ENCODE assay signal across 16 mouse cellular contexts in the genomic region with DNA sequence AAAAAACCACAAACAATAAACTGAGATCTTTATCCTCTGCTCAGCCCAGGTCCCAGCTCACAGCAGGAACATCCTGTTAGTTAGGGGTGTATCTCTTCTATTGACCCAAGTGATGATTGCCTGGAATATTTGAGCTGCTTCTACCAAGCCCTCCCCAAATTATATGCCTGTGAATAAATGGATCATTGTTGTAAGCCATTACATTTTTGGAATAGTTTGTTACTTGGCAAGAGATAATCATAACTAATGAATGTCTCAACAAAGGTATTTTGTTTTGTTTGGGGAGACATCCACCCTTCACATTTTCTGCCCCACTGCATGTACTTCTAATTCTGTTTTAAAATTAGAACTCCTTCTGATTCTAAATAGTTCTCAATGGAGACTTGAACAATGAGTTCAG.
"Had no signal": no experiment of that assay in that cellular context is flagged by ENCODE, and none has a peak within 500 bp of the region (broad histone marks: within the 10 kb centered on the region; RNA-seq: fewer than 3 reads in every experiment).

No protein-coding gene starts in this region.

- H3K27me3 ChIP-seq: neural tube, embryonic 13.5 days; neural tube, embryonic 15.5 days; stomach, embryonic 15.5 days had no signal

- H3K9ac ChIP-seq: neural tube, embryonic 13.5 days; neural tube, embryonic 15.5 days; stomach, embryonic 15.5 days had no signal

- H3K9me3 ChIP-seq: neural tube, embryonic 15.5 days; stomach, embryonic 15.5 days had no signal

- H3K36me3 ChIP-seq: neural tube, embryonic 13.5 days; neural tube, embryonic 15.5 days; stomach, embryonic 15.5 days had no signal

- H3K27ac ChIP-seq: neural tube, embryonic 13.5 days; neural tube, embryonic 15.5 days; stomach, embryonic 15.5 days; stomach, postnatal 0 days had no signal

- H3K4me2 ChIP-seq: neural tube, embryonic 13.5 days; neural tube, embryonic 15.5 days; stomach, embryonic 15.5 days had no signal

- DNase-seq: retina, postnatal 1 day; right cerebral cortex, adult 18-20 months; right cerebral cortex, postnatal 14 days; right cerebral cortex, postnatal 25 days; right cerebral cortex, postnatal 4 days; spleen, adult 18-20 months; thymus, adult 18-20 months; thymus, adult 2 months; thymus, postnatal 14 days; thymus, postnatal 25 days; thymus, postnatal 36 days; thymus, postnatal 4 days had no signal

- H3K4me3 ChIP-seq: neural tube, embryonic 13.5 days; neural tube, embryonic 15.5 days; stomach, embryonic 15.5 days had no signal

- H3K4me1 ChIP-seq: neural tube, embryonic 13.5 days; neural tube, embryonic 15.5 days; stomach, embryonic 15.5 days had no signal
